Mouse (Mus musculus) intestine, embryonic 14.5 days (tissue): Measurements from ENCODE around the gene Ddx28. TPM values are rescaled to one million over a fixed set of nuclear protein-coding genes. Genes with fewer than 3 reads are reported as not detected.
"Not testable (repeated sequence)": the region's sequence is repeated elsewhere in the genome, so short reads cannot be mapped to it uniquely, and the experiment has no call there.

ENCODE experiments used
- ATAC-seq: fragments of 200-750 bp; cut with Nextera tagmentation; replicated peaks from 2 replicates; pipeline ENCODE4 v1.8.0; 2017; ENCODE audit warnings: low read depth, moderate number of reproducible peaks, moderate TSS enrichment, moderate library complexity; ENCODE audit not compliant: low FRiP score, low TSS enrichment
- DNase-seq: peaks from one replicate; pipeline ENCODE4 v3.0.0-alpha.2; 2018; ENCODE audit warnings: low spot score
- H3K27ac ChIP-seq: fragments of 300-500 bp; sonication (generic); 2 replicates; pipeline ENCODE4 v1.5.1; 2014; ENCODE audit warnings: low read depth, mild to moderate bottlenecking, control low read depth
- H3K27me3 ChIP-seq: fragments of 300-500 bp; sonication (generic); replicated peaks from 2 replicates; pipeline ENCODE4 v1.6.1; 2014; ENCODE audit warnings: low read length, control low read depth; ENCODE audit not compliant: control insufficient read depth, insufficient read depth
- H3K36me3 ChIP-seq: fragments of 300-500 bp; sonication (generic); 2 replicates; pipeline ENCODE4 v1.6.1; 2014; ENCODE audit warnings: low read length, control low read depth; ENCODE audit not compliant: control insufficient read depth, insufficient read depth
- H3K4me1 ChIP-seq: fragments of 300-500 bp; sonication (generic); replicated peaks from 2 replicates; pipeline ENCODE4 v1.6.1; 2014; ENCODE audit warnings: low read length, control low read depth, mixed read lengths; ENCODE audit not compliant: control insufficient read depth, insufficient read depth
- H3K4me2 ChIP-seq: fragments of 300-500 bp; sonication (generic); 2 replicates; pipeline ENCODE4 v1.6.1; 2014; ENCODE audit warnings: low read length
- H3K4me3 ChIP-seq: fragments of 300-500 bp; sonication (generic); 2 replicates; pipeline ENCODE4 v1.5.1; 2014; ENCODE audit warnings: low read depth, low read length, control low read depth, mixed read lengths
- H3K9ac ChIP-seq: fragments of 300-500 bp; sonication (generic); 2 replicates; pipeline ENCODE4 v1.6.1; 2014; ENCODE audit warnings: mild to moderate bottlenecking, low read length
- H3K9me3 ChIP-seq: fragments of 300-500 bp; sonication (generic); 2 replicates; pipeline ENCODE4 v1.6.1; 2016; ENCODE audit warnings: low read length, control low read depth; ENCODE audit not compliant: control insufficient read depth
- WGBS: fragments of 180-500 bp; shearing (Covaris S2); extraction: QIAGEN DNeasy Blood & Tissue Kit; methylation state at CpG from one replicate; pipeline ENCODE4 v1.1.7; 2014; 5-methylcytosine and 5-hydroxymethylcytosine counted together
- polyA plus RNA-seq: library from polyadenylated mRNA; unstranded; fragments of >200 nt; fragmentation: Nextera tagmentation; extraction: Ambion mirVana; gene quantifications from 2 replicates; pipeline ENCODE4 v1.2.1, GENCODE M21; 2014

The Ddx28 gene
- polyA plus RNA-seq, 1 experiment from 2014 or later = 16.9 TPM

GRCm38 (mm10) chr8:106039605-106040004, 27.9 kb upstream of the Ddx28 start:
- no peaks in the 10 kb centered on the region for H3K27me3 ChIP-seq
- H3K4me2 ChIP-seq = no peak overlapping the region
- no peak for ATAC-seq
- no peak overlapping the region for H3K27ac ChIP-seq
- no peaks in the 10 kb centered on the region for H3K4me1 ChIP-seq
- peaks cover 7% of the 10 kb centered on the region for H3K36me3 ChIP-seq
- WGBS = 80% methylated on average over 4 of the region's 4 CpGs
- H3K9me3 ChIP-seq = no peaks in the 10 kb centered on the region
- DNase-seq = no peak
- no peak overlapping the region for H3K9ac ChIP-seq
- H3K4me3 ChIP-seq = no peak overlapping the region

GRCm38 (mm10) chr8:106038721-106039120, 27.0 kb upstream of the Ddx28 start:
- no peaks in the 10 kb centered on the region for H3K4me1 ChIP-seq
- 89% methylated on average over 10 of the region's 10 CpGs for WGBS
- H3K36me3 ChIP-seq = peaks cover 13% of the 10 kb centered on the region
- no peaks in the 10 kb centered on the region for H3K27me3 ChIP-seq
- no peak overlapping the region for H3K4me3 ChIP-seq
- DNase-seq (no peak), ATAC-seq (no peak)
- H3K9ac ChIP-seq = no peak overlapping the region
- no peak overlapping the region for H3K27ac ChIP-seq
- H3K4me2 ChIP-seq = no peak overlapping the region
- no peaks in the 10 kb centered on the region for H3K9me3 ChIP-seq

GRCm38 (mm10) chr8:106022483-106022882, 10.8 kb upstream of the Ddx28 start:
- Histone ChIP-seq H3K4me1 (no peaks in the 10 kb centered on the region), H3K9me3 (no peaks in the 10 kb centered on the region), H3K36me3 (peaks cover 9% of the 10 kb centered on the region; the same call in 1 of the 2 replicates), H3K27ac (no peak overlapping the region), H3K27me3 (no peaks in the 10 kb centered on the region), H3K4me3 (no peak overlapping the region), H3K4me2 (no peak overlapping the region), H3K9ac (no peak overlapping the region)
- ATAC-seq (peak; percentile 40), DNase-seq (peak; percentile 87)

GRCm38 (mm10) chr8:106018039-106018438, 6.4 kb upstream of the Ddx28 start:
- Histone ChIP-seq H3K9me3 (no peaks in the 10 kb centered on the region), H3K36me3 (peaks cover 7% of the 10 kb centered on the region; the same call in 1 of the 2 replicates), H3K4me2 (no peak overlapping the region), H3K4me1 (no peaks in the 10 kb centered on the region), H3K27ac (no peak overlapping the region), H3K9ac (no peak overlapping the region), H3K4me3 (no peak overlapping the region), H3K27me3 (no peaks in the 10 kb centered on the region)
- ATAC-seq = no peak
- 88% methylated on average over 3 of the region's 3 CpGs for WGBS
- DNase-seq = no peak

- H3K27ac ChIP-seq = no peak overlapping the region
- H3K9me3 ChIP-seq = no peaks in the 10 kb centered on the region
- ATAC-seq (no peak), DNase-seq (no peak)
- no peaks in the 10 kb centered on the region for H3K27me3 ChIP-seq
- H3K9ac ChIP-seq = no peak overlapping the region
- no peak overlapping the region for H3K4me2 ChIP-seq
- H3K4me3 ChIP-seq = no peak overlapping the region
- H3K4me1 ChIP-seq = no peaks in the 10 kb centered on the region
- 86% methylated on average over 7 of the region's 7 CpGs for WGBS
- peaks cover 7% of the 10 kb centered on the region; the same call in 1 of the 2 replicates for H3K36me3 ChIP-seq
Measured at GRCm38 (mm10) chr8:106017130-106017529, 5.4 kb upstream of the Ddx28 start.

- ATAC-seq (no peak), DNase-seq (no peak)
- whole genome bisulfite sequencing = 92% methylated on average over 6 of the region's 6 CpGs
- no peak overlapping the region for H3K9ac ChIP-seq
- H3K9me3 ChIP-seq = no peaks in the 10 kb centered on the region
- no peaks in the 10 kb centered on the region for H3K4me1 ChIP-seq
- no peak overlapping the region for H3K27ac ChIP-seq
- H3K27me3 ChIP-seq = no peaks in the 10 kb centered on the region
- no peak overlapping the region for H3K4me2 ChIP-seq
- H3K36me3 ChIP-seq = peaks cover 7% of the 10 kb centered on the region; the same call in 1 of the 2 replicates
- no peak overlapping the region for H3K4me3 ChIP-seq
Measured at GRCm38 (mm10) chr8:106016284-106016683, 4.6 kb upstream of the Ddx28 start.

- not testable (repeated sequence) for H3K4me1 ChIP-seq, H3K27ac ChIP-seq, H3K9ac ChIP-seq, H3K9me3 ChIP-seq, H3K36me3 ChIP-seq, DNase-seq, ATAC-seq, H3K27me3 ChIP-seq
- 80% methylated on average over 8 of the region's 8 CpGs for WGBS
- Histone ChIP-seq H3K4me3 (peak overlapping the region; percentile 97; the same call in 1 of the 2 replicates), H3K4me2 (peak overlapping the region; percentile 85)
Measured at GRCm38 (mm10) chr8:106012203-106012602, 521 bp upstream of the Ddx28 start.

GRCm38 (mm10) chr8:106010748-106011642, 687 bp downstream of the Ddx28 start:
- H3K4me3 ChIP-seq = peak overlapping the region; percentile 97
- peak overlapping the region; percentile 85 for H3K4me2 ChIP-seq
- no peaks in the 10 kb centered on the region for H3K9me3 ChIP-seq
- WGBS = 1% methylated on average over 74 of the region's 74 CpGs
- H3K27me3 ChIP-seq = no peaks in the 10 kb centered on the region
- DNase-seq (peak; percentile 96), ATAC-seq (peak; percentile 97)
- peaks cover 6% of the 10 kb centered on the region; the same call in 1 of the 2 replicates for H3K36me3 ChIP-seq
- H3K9ac ChIP-seq = peak overlapping the region; percentile 88
- H3K4me1 ChIP-seq = peaks cover 8% of the 10 kb centered on the region
- H3K27ac ChIP-seq = peak overlapping the region; percentile 57

GRCm38 (mm10) chr8:106007891-106008290, 3.8 kb downstream of the Ddx28 start:
- H3K9me3 ChIP-seq, ATAC-seq, H3K4me1 ChIP-seq, H3K9ac ChIP-seq, H3K27me3 ChIP-seq, H3K36me3 ChIP-seq, H3K4me2 ChIP-seq, DNase-seq, H3K27ac ChIP-seq, H3K4me3 ChIP-seq: not testable (repeated sequence)
- 62% methylated on average over 3 of the region's 3 CpGs for WGBS
